Mouse (Mus musculus): ENCODE data around the gene Snapc2. TPM values are rescaled to one million over a fixed set of nuclear protein-coding genes. Genes with fewer than 3 reads are reported as not detected.

The Snapc2 gene
- polyA plus RNA-seq, 1 experiment from 2014 or later: 61.6 TPM

GRCm38 (mm10) chr8:4292738-4293137 lies 39.9 kb downstream of the Snapc2 start:
- peaks cover 93% of the 10 kb centered on the region for H3K36me3 ChIP-seq
- no peak overlapping the region for H3K4me3 ChIP-seq
- ATAC-seq (ENCODE audit: borderline replicate concordance, extremely low read depth, low FRiP score, low TSS enrichment): no peak
- no peaks in the 10 kb centered on the region for H3K4me1 ChIP-seq
- no peak overlapping the region for H3K9ac ChIP-seq
- H3K27ac ChIP-seq: no peak overlapping the region
- no peaks in the 10 kb centered on the region for H3K9me3 ChIP-seq
- H3K4me2 ChIP-seq: no peak overlapping the region
- WGBS: 88% methylated on average over 5 of the region's 5 CpGs
- H3K27me3 ChIP-seq: no peaks in the 10 kb centered on the region

- H3K4me1 ChIP-seq: no peaks in the 10 kb centered on the region
- H3K4me3 ChIP-seq: no peak overlapping the region
- WGBS: 90% methylated on average over 4 of the region's 4 CpGs
- no peak overlapping the region for H3K4me2 ChIP-seq
- no peaks in the 10 kb centered on the region for H3K9me3 ChIP-seq
- H3K27ac ChIP-seq: no peak overlapping the region
- H3K36me3 ChIP-seq: peaks cover 94% of the 10 kb centered on the region
- no peak for ATAC-seq (ENCODE audit: borderline replicate concordance, extremely low read depth, low FRiP score, low TSS enrichment)
- H3K9ac ChIP-seq: no peak overlapping the region
- no peaks in the 10 kb centered on the region for H3K27me3 ChIP-seq
These were observed 44.9 kb downstream of the Snapc2 start for GRCm38 (mm10) chr8:4297822-4298221.

- Histone ChIP-seq H3K9ac (no peak overlapping the region), H3K27me3 (no peaks in the 10 kb centered on the region), H3K36me3 (peaks cover 83% of the 10 kb centered on the region), H3K9me3 (no peaks in the 10 kb centered on the region), H3K27ac (no peak overlapping the region), H3K4me2 (no peak overlapping the region), H3K4me1 (no peaks in the 10 kb centered on the region), H3K4me3 (no peak overlapping the region)
- WGBS: 73% methylated on average over 3 of the region's 3 CpGs
- ATAC-seq (ENCODE audit: borderline replicate concordance, extremely low read depth, low FRiP score, low TSS enrichment): no peak
These were observed 51.3 kb downstream of the Snapc2 start for GRCm38 (mm10) chr8:4304124-4304547.

Other genes with a start within 250 kb of the Snapc2 start
- not detected in 2 replicates for gene Cd209f, start 147.2 kb upstream of the Snapc2 start, polyA plus RNA-seq (2015; fragmentation: Nextera tagmentation; extraction: Ambion mirVana)
- not detected in 2 replicates for gene Cd209g, start 119.0 kb upstream of the Snapc2 start, polyA plus RNA-seq (2015; fragmentation: Nextera tagmentation; extraction: Ambion mirVana)
- 21.3 and 23.5 TPM in 2 replicates for gene Evi5l, start 86.5 kb upstream of the Snapc2 start, polyA plus RNA-seq (2015; fragmentation: Nextera tagmentation; extraction: Ambion mirVana)
- 7.5 TPM in 2 replicates for gene Prr36, start 35.6 kb upstream of the Snapc2 start, polyA plus RNA-seq (2015; fragmentation: Nextera tagmentation; extraction: Ambion mirVana)
- gene Lrrc8e, start 26.3 kb upstream of the Snapc2 start, polyA plus RNA-seq (2015; fragmentation: Nextera tagmentation; extraction: Ambion mirVana): 3.8 and 4.2 TPM in 2 replicates
- gene Map2k7, start 14.3 kb upstream of the Snapc2 start, polyA plus RNA-seq (2015; fragmentation: Nextera tagmentation; extraction: Ambion mirVana): 29.6 and 31.3 TPM in 2 replicates
- 1.4 and 1.5 TPM in 2 replicates for gene Gm49320, start 14.2 kb upstream of the Snapc2 start, polyA plus RNA-seq (2015; fragmentation: Nextera tagmentation; extraction: Ambion mirVana)
- gene Tgfbr3l, start 4.9 kb upstream of the Snapc2 start, polyA plus RNA-seq (2015; fragmentation: Nextera tagmentation; extraction: Ambion mirVana): 2.5 and 3.4 TPM in 2 replicates
- gene Ctxn1, start 6.2 kb downstream of the Snapc2 start, polyA plus RNA-seq (2015; fragmentation: Nextera tagmentation; extraction: Ambion mirVana): 75.3 and 75.6 TPM in 2 replicates
- gene Timm44, start 22.8 kb downstream of the Snapc2 start, polyA plus RNA-seq (2015; fragmentation: Nextera tagmentation; extraction: Ambion mirVana): 55.1 and 56.0 TPM in 2 replicates
- gene Ccl25, start 72.1 kb downstream of the Snapc2 start, polyA plus RNA-seq (2015; fragmentation: Nextera tagmentation; extraction: Ambion mirVana): 16.8 and 30.8 TPM in 2 replicates
- 270 and 272 TPM in 2 replicates for gene Elavl1, start 72.3 kb downstream of the Snapc2 start, polyA plus RNA-seq (2015; fragmentation: Nextera tagmentation; extraction: Ambion mirVana)
- gene Cers4, start 239.9 kb downstream of the Snapc2 start, polyA plus RNA-seq (2015; fragmentation: Nextera tagmentation; extraction: Ambion mirVana): 25.6 and 31.3 TPM in 2 replicates

All from lung, embryonic 15.5 days (tissue).